Mouse (Mus musculus) kidney, adult 2 months (tissue): ENCODE measurements around the gene Fbxw2. TPM values are rescaled to one million over a fixed set of nuclear protein-coding genes. Genes with fewer than 3 reads are reported as not detected.
"Not testable (repeated sequence)": the region's sequence is repeated elsewhere in the genome, so short reads cannot be mapped to it uniquely, and the experiment has no call there.

Source experiments
- DNase-seq: peaks from one replicate; pipeline ENCODE4 v3.0.0; 2021
- H3K27ac ChIP-seq: fragments of 200-500 bp; 2 replicates; pipeline ENCODE4 v1.5.1; 2012; ENCODE audit warnings: low read depth, low read length, control low read depth, inconsistent platforms; ENCODE audit not compliant: insufficient read depth
- H3K27me3 ChIP-seq: fragments of 200-500 bp; replicated peaks from 2 replicates; pipeline ENCODE4 v1.6.1; 2012; ENCODE audit warnings: mild to moderate bottlenecking, moderate library complexity, low read length, inconsistent platforms; ENCODE audit not compliant: control insufficient read depth, insufficient read depth
- H3K36me3 ChIP-seq: fragments of 200-500 bp; 2 replicates; pipeline ENCODE4 v1.6.1; 2012; ENCODE audit warnings: mild to moderate bottlenecking, moderate library complexity, low read length, inconsistent platforms; ENCODE audit not compliant: control insufficient read depth, insufficient read depth
- H3K4me1 ChIP-seq: fragments of 200-500 bp; 2 replicates; pipeline ENCODE4 v1.6.1; 2011; ENCODE audit warnings: low read length; ENCODE audit not compliant: control insufficient read depth, insufficient read depth
- H3K4me3 ChIP-seq: fragments of 200-500 bp; 2 replicates; pipeline ENCODE4 v1.5.1; 2011; ENCODE audit warnings: mild to moderate bottlenecking, low read depth, low read length, control low read depth; ENCODE audit not compliant: insufficient read depth
- CTCF ChIP-seq: fragments of 200-500 bp; conservative IDR thresholded peaks from 2 replicates; pipeline ENCODE4 v1.5.1; 2011; ENCODE audit warnings: low read depth, mild to moderate bottlenecking, control low read depth, low read length, moderate library complexity, mixed read lengths; ENCODE audit not compliant: insufficient read depth, insufficient read length
- POLR2A ChIP-seq: fragments of 200-500 bp; IDR thresholded peaks from one replicate; pipeline ENCODE4 v1.6.1; 2011; ENCODE audit warnings: low read depth, low read length, control low read depth
- whole genome bisulfite sequencing: fragments of 180-500 bp; shearing (Covaris S2); methylation state at CpG from one replicate; pipeline ENCODE4 v1.1.7; 2018; 5-methylcytosine and 5-hydroxymethylcytosine counted together
- polyA plus RNA-seq: library from polyadenylated mRNA; depleted of rRNA; stranded (reverse); fragments of >200 nt; gene quantifications from 2 replicates; pipeline ENCODE4 v1.2.3, GENCODE M21; 2012

Fbxw2 gene
- polyA plus RNA-seq, 1 experiment: 34.1 TPM

- Histone ChIP-seq H3K4me1 (peaks cover 12% of the 10 kb centered on the region; the same call in 1 of the 2 replicates), H3K27me3 (no peaks in the 10 kb centered on the region), H3K4me3 (peak within 1 kb of the TSS; percentile 84), H3K36me3 (peaks cover 23% of the 10 kb centered on the region), H3K27ac (peak within 1 kb of the TSS; percentile 76)
- TF ChIP-seq CTCF: no peak
- peak; percentile 100 for TF ChIP-seq POLR2A
- WGBS: under 1% methylated on average over 60 of the region's 60 CpGs
- DNase-seq: peak; percentile 100
Measured at GRCm38 (mm10) chr2:34771368-34772226, 54.5 kb downstream of the Fbxw2 start, which contains the start of gene Hspa5. Gene Hspa5 (plus strand): TSS chr2:34771970.

GRCm38 (mm10) chr2:34770951-34771350 is 55.2 kb downstream of the Fbxw2 start:
- peaks cover 19% of the 10 kb centered on the region for H3K36me3 ChIP-seq
- H3K27ac ChIP-seq: peak overlapping the region; percentile 68
- WGBS: 2% methylated on average over 6 of the region's 6 CpGs
- peaks cover 12% of the 10 kb centered on the region; the same call in 1 of the 2 replicates for H3K4me1 ChIP-seq
- DNase-seq: no peak
- peak overlapping the region; percentile 71 for H3K4me3 ChIP-seq
- no peaks in the 10 kb centered on the region for H3K27me3 ChIP-seq
- TF ChIP-seq CTCF: no peak
- TF ChIP-seq POLR2A: no peak

- Histone ChIP-seq H3K27ac (no peak overlapping the region), H3K4me1 (peaks cover 12% of the 10 kb centered on the region; the same call in 1 of the 2 replicates), H3K36me3 (peaks cover 14% of the 10 kb centered on the region), H3K27me3 (no peaks in the 10 kb centered on the region), H3K4me3 (no peak overlapping the region)
- no peak for DNase-seq
- WGBS: 96% methylated on average over 2 of the region's 2 CpGs
- TF ChIP-seq POLR2A: no peak
- TF ChIP-seq CTCF: no peak
Measured at GRCm38 (mm10) chr2:34770049-34770448, 56.1 kb downstream of the Fbxw2 start.

GRCm38 (mm10) chr2:34764801-34765200 is 61.3 kb downstream of the Fbxw2 start:
- TF ChIP-seq POLR2A: no peak
- no peak for TF ChIP-seq CTCF
- Histone ChIP-seq H3K4me3 (no peak overlapping the region), H3K27me3 (no peaks in the 10 kb centered on the region), H3K36me3 (no peaks in the 10 kb centered on the region), H3K4me1 (no peaks in the 10 kb centered on the region), H3K27ac (no peak overlapping the region)
- 61% methylated on average over 12 of the region's 12 CpGs for WGBS
- DNase-seq: no peak

GRCm38 (mm10) chr2:34762872-34763271 is 63.2 kb downstream of the Fbxw2 start:
- H3K27me3 ChIP-seq: no peaks in the 10 kb centered on the region
- no peak overlapping the region for H3K4me3 ChIP-seq
- DNase-seq: no peak
- no peaks in the 10 kb centered on the region for H3K36me3 ChIP-seq
- H3K27ac ChIP-seq: no peak overlapping the region
- TF ChIP-seq POLR2A: no peak
- no peak for TF ChIP-seq CTCF
- H3K4me1 ChIP-seq: no peaks in the 10 kb centered on the region
- WGBS: 57% methylated on average over 2 of the region's 2 CpGs

- 83% methylated on average over 2 of the region's 2 CpGs for WGBS
- Histone ChIP-seq H3K4me1 (no peaks in the 10 kb centered on the region), H3K4me3 (no peak overlapping the region), H3K27ac (no peak overlapping the region), H3K27me3 (no peaks in the 10 kb centered on the region), H3K36me3 (no peaks in the 10 kb centered on the region)
- no peak for DNase-seq
- TF ChIP-seq POLR2A (no peak), CTCF (no peak)
Measured at GRCm38 (mm10) chr2:34762174-34762573, 63.9 kb downstream of the Fbxw2 start.

GRCm38 (mm10) chr2:34761272-34761671 is 64.8 kb downstream of the Fbxw2 start:
- not testable (repeated sequence) for H3K27ac ChIP-seq, H3K4me1 ChIP-seq, DNase-seq, H3K27me3 ChIP-seq, H3K36me3 ChIP-seq, H3K4me3 ChIP-seq
- 94% methylated on average over 5 of the region's 5 CpGs for WGBS

GRCm38 (mm10) chr2:34757341-34757740 is 68.8 kb downstream of the Fbxw2 start:
- H3K4me1 ChIP-seq: peaks cover 6% of the 10 kb centered on the region; the same call in 1 of the 2 replicates
- no peaks in the 10 kb centered on the region for H3K36me3 ChIP-seq
- no peak overlapping the region for H3K4me3 ChIP-seq
- TF ChIP-seq CTCF (no peak), POLR2A (no peak)
- no peak overlapping the region for H3K27ac ChIP-seq
- no peak for DNase-seq
- 66% methylated on average over 1 of the region's 1 CpGs for WGBS
- no peaks in the 10 kb centered on the region for H3K27me3 ChIP-seq
